Mouse (Mus musculus): ENCODE data around the gene Ccdc120.
A peak's percentile ranks its signal among the peaks of the same experiment; 100 is the strongest.

DNA sequence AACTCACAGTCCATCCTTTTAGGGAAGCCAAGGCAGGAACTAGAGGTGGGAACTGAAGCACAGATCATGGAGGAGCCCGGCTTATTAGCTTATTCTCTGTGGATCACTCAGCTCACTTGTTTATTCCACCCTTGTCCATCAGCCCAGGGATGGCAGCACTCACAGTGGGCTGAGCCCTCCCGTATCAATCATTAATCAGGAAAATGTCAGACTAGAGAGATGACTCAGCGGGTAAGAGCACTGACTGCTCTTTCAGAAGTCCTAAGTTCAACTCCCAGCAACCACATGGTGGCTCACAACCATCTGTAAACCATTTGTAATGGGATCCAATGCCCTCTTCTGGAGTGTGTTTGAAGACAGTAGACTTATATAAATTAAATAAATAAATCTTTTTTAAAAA lies 46.6 kb upstream of the Ccdc120 start:
- peak; percentile 19; the same call in 1 of the 2 replicates for TF ChIP-seq CTCF (IDR thresholded peaks at IDR 0.05; ENCODE audit: low read depth, low read length)
- no peak for TF ChIP-seq POLR2A (IDR thresholded peaks at IDR 0.05; ENCODE audit: extremely low read depth, insufficient read depth, low read length)

Data from liver, adult 2 months (tissue).